Mouse (Mus musculus): Measurements from ENCODE around the gene Gdpd1.
"Not testable (repeated sequence)": the region's sequence is repeated elsewhere in the genome, so short reads cannot be mapped to it uniquely, and the experiment has no call there.

Gene Gdpd1

DNA sequence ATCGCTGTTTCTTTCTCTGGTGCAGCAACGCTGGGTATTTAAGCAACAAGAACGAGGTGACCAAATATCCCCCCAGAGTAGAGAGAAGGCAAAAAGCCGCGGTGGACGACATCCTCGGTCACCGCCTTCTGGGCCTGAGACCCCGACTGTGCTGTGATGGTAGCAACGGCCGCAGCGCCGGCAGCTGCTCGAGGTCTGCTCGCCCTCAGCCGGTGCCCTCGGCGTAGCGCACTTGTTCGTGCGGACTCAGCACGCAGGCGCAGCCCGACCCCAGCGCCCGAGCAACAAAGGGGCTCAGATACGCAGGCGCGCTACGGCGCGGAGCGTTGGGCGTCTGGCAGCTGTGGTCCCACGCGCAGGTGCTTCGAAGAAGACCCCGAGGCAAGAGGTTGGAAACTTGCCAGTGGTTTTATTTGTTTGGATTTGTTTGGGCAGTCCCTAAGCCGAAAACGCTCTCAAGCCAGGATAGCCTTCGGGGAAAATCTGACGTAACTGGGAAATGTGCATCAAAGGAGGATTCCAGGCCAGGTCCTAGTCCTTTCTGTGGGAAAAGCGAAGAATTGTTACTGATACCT, at the start of gene Gdpd1:
Gene Gdpd1 (minus strand): TSS at position 197 of the 575 bp plus-strand sequence.
- DNase-seq (ENCODE audit: low read depth in 1 of 2, low spot score in 2 of 2), result peak in 1 of 2 experiments; percentile 48

DNA sequence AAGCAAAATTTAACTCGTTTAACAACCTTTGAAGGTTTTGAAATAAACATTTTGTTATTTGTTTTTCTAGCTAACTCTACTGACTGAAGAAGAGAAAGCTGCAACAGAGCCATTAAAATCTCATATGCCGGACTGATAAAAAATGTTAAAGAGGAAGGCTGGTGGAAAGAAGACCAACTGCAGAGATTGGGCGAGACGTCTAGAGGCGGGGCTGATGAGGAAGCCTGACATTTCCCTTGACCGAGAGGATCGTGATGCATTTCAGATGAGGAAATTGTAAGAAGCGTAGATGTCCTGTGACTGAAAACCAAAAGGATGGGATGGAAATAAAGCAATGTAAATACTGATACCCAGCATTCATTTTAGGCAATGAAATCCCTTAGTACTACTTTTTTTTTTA, 48.0 kb upstream of the Gdpd1 start:
- no peak for DNase-seq (ENCODE audit: low read depth in 1 of 2, low spot score in 2 of 2)

- DNase-seq (ENCODE audit: low read depth in 1 of 2, low spot score in 2 of 2), result no peak
Measured at GRCm38 (mm10) chr11:87110172-87110909, 36.5 kb upstream of the Gdpd1 start.

GRCm38 (mm10) chr11:87109519-87110171, 35.8 kb upstream of the Gdpd1 start:
- DNase-seq (ENCODE audit: low read depth in 1 of 2, low spot score in 2 of 2), result no peak

DNA sequence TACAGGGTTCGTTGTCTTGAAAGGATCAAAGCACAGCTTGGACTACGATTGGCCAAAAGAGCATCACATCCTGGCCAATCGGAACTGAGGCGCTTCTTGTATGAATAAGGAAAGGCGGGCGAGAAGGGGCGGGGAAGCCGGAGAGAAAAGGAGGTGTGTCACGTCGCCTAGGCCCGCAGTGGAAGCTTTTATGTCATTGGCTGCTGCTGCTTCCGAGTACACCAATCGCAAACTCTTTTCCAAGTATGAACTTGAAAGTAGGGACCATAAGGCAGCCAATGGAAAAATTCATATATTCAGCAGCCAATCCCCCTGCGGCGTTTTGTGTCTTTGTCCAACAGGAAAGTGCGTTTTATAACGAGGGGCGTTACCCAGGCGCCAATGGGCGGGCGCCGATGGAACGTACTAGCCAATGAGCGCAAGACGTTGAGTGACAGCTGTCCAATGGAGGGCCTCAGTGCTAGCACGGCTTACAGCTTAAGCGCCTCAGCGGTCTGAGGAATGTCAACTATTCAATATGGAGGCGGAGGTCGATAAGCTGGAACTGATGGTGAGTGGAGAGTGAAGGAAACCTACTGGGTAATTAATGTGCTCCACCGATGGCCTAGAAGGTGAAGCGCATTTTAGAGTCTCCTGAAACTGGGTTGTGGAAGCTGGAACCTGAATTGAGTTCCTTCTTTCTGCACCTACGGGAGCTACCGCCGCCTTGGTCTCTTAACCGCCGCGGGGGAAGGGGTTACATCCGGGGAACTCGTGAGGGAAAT, 35.1 kb upstream of the Gdpd1 start, which contains the start of gene Ska2:
Gene Ska2 (plus strand): TSS at position 480 of the 764 bp plus-strand sequence.
- peak; percentile 95 to 96 for DNase-seq (ENCODE audit: low read depth in 1 of 2, low spot score in 2 of 2)

DNA sequence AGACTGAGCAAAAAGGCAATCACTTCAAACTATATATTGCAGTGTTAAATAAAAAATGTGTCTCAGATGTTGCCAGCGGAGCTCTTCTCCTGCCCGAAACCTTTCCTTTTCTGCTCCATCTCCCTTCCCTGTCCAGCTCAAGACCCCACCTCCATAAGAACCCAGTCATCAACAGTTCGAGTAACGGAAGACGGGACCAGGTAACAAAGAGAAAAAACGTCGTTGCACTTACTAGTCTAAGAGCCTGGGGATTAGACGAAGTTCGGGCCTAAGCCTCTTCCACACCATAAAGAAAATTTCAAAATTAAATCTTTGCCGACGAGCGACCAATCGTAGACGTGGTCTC, 34.5 kb upstream of the Gdpd1 start, which contains the start of gene Prr11:
Gene Prr11 (minus strand): TSS at position 300 of the 346 bp plus-strand sequence.
- DNase-seq (ENCODE audit: low read depth in 1 of 2, low spot score in 2 of 2), result no peak

- no peak for DNase-seq (ENCODE audit: low read depth in 1 of 2, low spot score in 2 of 2)
Measured at GRCm38 (mm10) chr11:87087142-87087541, 13.3 kb upstream of the Gdpd1 start.

- DNase-seq (ENCODE audit: low read depth in 1 of 2, low spot score in 2 of 2), result peak; percentile 44 to 68
Measured at GRCm38 (mm10) chr11:87086290-87086984, 12.6 kb upstream of the Gdpd1 start, which contains the start of gene Smg8. Smg8 (minus strand) TSS chr11:87086774.

DNA sequence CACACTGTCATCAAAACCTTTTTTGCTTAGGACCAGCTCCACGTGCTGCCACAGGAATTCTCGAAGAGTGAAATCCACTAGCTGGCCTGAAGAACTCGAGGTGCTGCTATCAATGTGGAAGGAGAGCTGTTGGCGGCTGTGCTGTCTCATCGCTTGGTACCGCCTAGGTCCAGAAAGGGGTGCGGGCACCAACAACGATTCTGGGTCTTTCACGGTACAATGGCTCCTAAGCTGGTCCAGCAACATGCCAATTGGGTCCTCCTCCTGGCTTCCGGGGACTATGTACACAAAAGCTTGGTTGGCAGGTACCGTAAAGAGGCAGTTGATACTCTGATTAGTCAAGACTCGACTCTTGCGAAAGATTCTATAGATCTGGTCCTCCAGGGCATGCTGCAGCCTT, 11.6 kb upstream of the Gdpd1 start:
- DNase-seq (ENCODE audit: low read depth in 1 of 2, low spot score in 2 of 2), result no peak

DNA sequence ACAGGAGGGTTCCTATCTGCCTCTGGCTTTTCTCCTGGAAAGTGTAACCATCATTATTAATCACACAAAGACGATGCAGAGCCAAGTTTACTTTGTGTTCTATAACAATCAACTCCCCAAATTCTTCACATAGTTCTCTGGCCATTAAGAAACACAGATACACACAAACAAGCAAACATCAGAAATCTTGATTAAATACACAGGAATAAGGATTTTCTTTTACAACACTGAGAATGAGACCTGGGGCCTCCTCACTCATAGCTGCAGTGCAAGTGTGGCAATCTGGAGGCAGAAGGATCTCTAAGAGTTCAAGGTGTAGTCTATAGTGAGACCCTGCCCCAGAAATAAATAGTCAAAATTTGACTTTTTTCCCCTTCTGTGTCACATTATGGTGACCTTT, 9.8 kb upstream of the Gdpd1 start:
- DNase-seq (ENCODE audit: low read depth in 1 of 2, low spot score in 2 of 2), result no peak

DNA sequence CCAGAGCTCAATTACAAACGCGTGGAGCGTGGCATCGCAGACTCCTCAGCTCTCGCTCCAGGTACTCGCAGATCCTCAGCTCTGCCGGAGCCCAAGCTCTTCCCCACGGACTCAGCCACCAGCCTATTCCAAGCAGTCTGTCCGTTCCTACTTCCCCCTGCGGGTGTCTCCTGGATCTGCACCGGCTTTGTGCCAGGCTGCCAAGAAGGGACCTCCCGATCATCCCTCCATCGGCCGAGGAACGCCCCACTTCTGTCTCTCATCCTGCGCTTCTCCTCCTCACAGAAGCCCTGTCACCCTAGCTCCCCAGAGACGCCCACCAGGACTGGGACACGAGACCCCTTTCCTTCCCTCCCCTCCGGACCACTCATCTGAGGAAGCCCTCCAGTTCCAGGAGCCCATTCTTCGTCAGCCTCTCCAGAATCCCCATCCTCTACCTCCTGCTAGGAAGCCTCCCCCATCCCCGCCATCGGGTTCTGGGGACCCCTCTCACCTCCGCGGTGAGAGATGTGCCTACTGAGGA, 458 bp downstream of the Gdpd1 start:
- peak; percentile 10 to 18 for DNase-seq (ENCODE audit: low read depth in 1 of 2, low spot score in 2 of 2)

DNA sequence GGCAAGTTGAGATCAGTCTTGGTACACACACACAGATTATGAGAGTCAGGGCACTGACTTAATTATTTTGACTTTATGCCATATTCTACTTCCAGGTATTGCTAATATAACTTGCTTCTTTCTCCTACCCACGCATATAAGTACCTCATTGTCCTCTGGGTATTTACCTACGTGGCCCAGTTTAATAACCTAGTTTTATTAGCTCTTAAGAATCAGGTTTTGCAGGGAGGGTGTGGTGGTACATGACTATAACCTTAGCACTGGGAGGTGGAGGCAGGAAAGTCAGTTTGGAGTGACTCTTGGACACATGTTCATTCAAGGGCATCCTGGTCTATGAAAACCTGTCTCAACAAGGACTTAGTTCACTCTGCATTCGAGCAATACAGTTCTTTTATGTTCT, 11.8 kb downstream of the Gdpd1 start:
- no peak for DNase-seq (ENCODE audit: low read depth in 1 of 2, low spot score in 2 of 2)

- DNase-seq (ENCODE audit: low read depth in 1 of 2, low spot score in 2 of 2), result no peak
Measured at GRCm38 (mm10) chr11:87060410-87060809, 13.5 kb downstream of the Gdpd1 start.

DNA sequence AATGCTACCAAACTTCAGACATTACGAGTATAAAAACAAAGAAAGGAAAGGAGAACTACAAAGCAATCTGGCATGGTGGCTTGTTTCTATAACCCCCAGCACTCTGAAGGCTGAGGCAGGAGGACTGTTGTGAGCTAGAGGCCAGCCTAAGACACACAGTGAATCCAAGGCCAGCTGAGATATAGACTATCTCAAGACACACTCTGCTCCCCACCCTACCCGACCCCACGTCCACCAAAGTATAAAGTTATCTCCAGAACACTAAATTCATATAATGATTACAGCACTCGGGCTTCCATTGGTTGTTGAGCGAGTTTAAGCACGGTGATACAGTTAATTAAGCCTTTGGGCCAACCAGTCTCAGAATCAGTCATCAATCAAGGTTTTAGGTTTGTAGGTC, 17.6 kb downstream of the Gdpd1 start:
- DNase-seq (ENCODE audit: low read depth in 1 of 2, low spot score in 2 of 2), result no peak

- not testable (repeated sequence) for DNase-seq (ENCODE audit: low read depth in 1 of 2, low spot score in 2 of 2)
Measured at GRCm38 (mm10) chr11:87048900-87049299, 25.0 kb downstream of the Gdpd1 start.

GRCm38 (mm10) chr11:87046968-87047367, 26.9 kb downstream of the Gdpd1 start:
- no peak for DNase-seq (ENCODE audit: low read depth in 1 of 2, low spot score in 2 of 2)

GRCm38 (mm10) chr11:87043052-87043451, 30.8 kb downstream of the Gdpd1 start:
- no peak for DNase-seq (ENCODE audit: low read depth in 1 of 2, low spot score in 2 of 2)

DNA sequence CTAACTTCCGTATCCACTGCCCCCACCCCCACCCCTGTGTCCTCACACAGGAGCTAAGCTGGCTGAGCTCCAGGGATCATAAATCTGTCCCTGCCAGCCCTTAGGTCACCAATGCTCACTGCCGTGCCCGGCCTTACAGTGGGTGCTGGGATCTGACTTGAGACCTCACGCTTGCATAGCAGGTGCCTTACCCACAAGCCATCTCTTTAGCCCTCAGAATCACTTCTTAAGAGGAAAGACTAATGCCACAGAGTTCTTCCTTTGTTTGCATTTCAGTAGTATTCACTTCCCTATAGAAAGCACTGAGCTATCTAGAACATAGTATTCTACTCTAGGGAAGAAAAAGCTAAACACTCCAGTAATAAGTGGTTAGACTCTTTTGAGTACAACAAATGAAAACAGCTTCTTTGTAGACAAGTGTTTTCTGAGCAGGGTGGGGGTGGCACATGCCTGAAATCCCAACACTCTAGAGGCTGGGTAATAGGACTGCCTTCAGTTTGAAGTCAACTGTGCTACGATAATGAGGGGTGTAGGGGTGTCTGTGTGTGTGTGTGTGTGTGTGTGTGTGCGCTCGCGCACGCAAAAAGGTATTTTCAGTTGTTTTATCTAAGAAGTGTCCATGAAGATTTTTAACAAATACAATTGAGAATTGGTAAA, 34.4 kb downstream of the Gdpd1 start:
- no peak for DNase-seq (ENCODE audit: low read depth in 1 of 2, low spot score in 2 of 2)

GRCm38 (mm10) chr11:87036180-87036579, 37.7 kb downstream of the Gdpd1 start:
- no peak for DNase-seq (ENCODE audit: low read depth in 1 of 2, low spot score in 2 of 2)

DNA sequence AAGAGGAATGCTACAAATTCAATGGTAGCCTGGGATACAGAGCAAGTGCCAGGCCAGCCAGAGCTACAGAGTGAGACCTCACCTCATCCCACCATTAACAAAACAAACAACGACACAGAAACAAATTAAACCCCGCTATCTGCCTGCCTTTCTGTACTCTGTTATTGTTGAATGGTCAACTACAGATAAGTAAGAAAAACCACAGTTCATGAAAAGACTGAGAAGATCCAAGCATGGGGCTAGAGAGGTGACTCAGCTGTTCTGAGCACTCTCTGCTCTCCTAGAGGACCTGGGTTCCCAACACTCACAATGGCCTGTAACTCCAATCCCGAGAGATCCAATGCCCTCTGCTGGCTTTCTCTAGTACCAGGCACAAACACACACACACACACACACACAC, 45.6 kb downstream of the Gdpd1 start:
- no peak for DNase-seq (ENCODE audit: low read depth in 1 of 2, low spot score in 2 of 2)
